Mouse (Mus musculus) liver, postnatal 0 days (tissue): ENCODE measurements around the gene Pbxip1. TPM values are rescaled to one million over a fixed set of nuclear protein-coding genes. Genes with fewer than 3 reads are reported as not detected.

Experiments used
- ATAC-seq: fragments of 200-750 bp; cut with Nextera tagmentation; 2 replicates; pipeline ENCODE4 v1.8.0; 2017; ENCODE audit warnings: mild to moderate bottlenecking, moderate library complexity
- DNase-seq: peaks from one replicate; pipeline ENCODE4 v3.0.0-alpha.2; 2016
- H3K27ac ChIP-seq: fragments of 300-500 bp; sonication (generic); 2 replicates; pipeline ENCODE4 v1.5.1; 2014; ENCODE audit warnings: antibody characterized with exemption, moderate library complexity, mild to moderate bottlenecking, low read depth
- H3K27me3 ChIP-seq: fragments of 300-500 bp; sonication (generic); 2 replicates; pipeline ENCODE4 v1.6.1; 2014; ENCODE audit warnings: low read length, control low read depth, mixed read lengths; ENCODE audit not compliant: insufficient read depth
- H3K36me3 ChIP-seq: fragments of 300-500 bp; sonication (generic); replicated peaks from 2 replicates; pipeline ENCODE4 v1.6.1; 2014; ENCODE audit warnings: mild to moderate bottlenecking, control low read depth, low read length, moderate library complexity, mixed read lengths; ENCODE audit not compliant: insufficient read depth
- H3K4me1 ChIP-seq: fragments of 300-500 bp; sonication (generic); 2 replicates; pipeline ENCODE4 v1.6.1; 2014; ENCODE audit warnings: antibody characterized with exemption, mild to moderate bottlenecking, control low read depth; ENCODE audit not compliant: insufficient read depth
- H3K4me2 ChIP-seq: fragments of 300-500 bp; sonication (generic); 2 replicates; pipeline ENCODE4 v1.6.1; 2014; ENCODE audit warnings: low read depth, mild to moderate bottlenecking, low read length, moderate library complexity, mixed read lengths
- H3K4me3 ChIP-seq: fragments of 300-500 bp; sonication (generic); 2 replicates; pipeline ENCODE4 v1.5.1; 2014; ENCODE audit warnings: low read depth, low read length
- H3K9ac ChIP-seq: fragments of 300-500 bp; sonication (generic); replicated peaks from 2 replicates; pipeline ENCODE4 v1.6.1; 2014; ENCODE audit warnings: mild to moderate bottlenecking, moderate library complexity
- H3K9me3 ChIP-seq: fragments of 300-500 bp; sonication (generic); 2 replicates; pipeline ENCODE4 v1.6.1; 2016; ENCODE audit warnings: mild to moderate bottlenecking, control low read depth, low read length, mixed read lengths
- CTCF ChIP-seq: sonication (generic); IDR thresholded peaks from 2 replicates; pipeline ENCODE4 v1.5.1; 2016; ENCODE audit warnings: antibody characterized with exemption, low read depth
- EP300 ChIP-seq: IDR thresholded peaks from 2 replicates; pipeline ENCODE4 v1.6.1; 2016; ENCODE audit warnings: antibody characterized with exemption, low read depth, mild to moderate bottlenecking
- WGBS: fragments of 180-500 bp; shearing (Covaris S2); extraction: QIAGEN DNeasy Blood & Tissue Kit; methylation state at CpG from one replicate; pipeline ENCODE4 v1.1.7; 2014; ENCODE audit not compliant: insufficient replicate concordance; 5-methylcytosine and 5-hydroxymethylcytosine counted together
- polyA plus RNA-seq: library from polyadenylated mRNA; unstranded; fragments of >200 nt; fragmentation: Nextera tagmentation; extraction: Ambion mirVana; gene quantifications from 2 replicates; pipeline ENCODE4 v1.2.1, GENCODE M21; 2015

Pbxip1 gene
- polyA plus RNA-seq, 1 experiment from 2014 or later, result 9.4 TPM

GRCm38 (mm10) chr3:89394894-89395256, 41.6 kb upstream of the Pbxip1 start:
- H3K4me1 ChIP-seq, result peaks cover 51% of the 10 kb centered on the region
- H3K36me3 ChIP-seq, result no peaks in the 10 kb centered on the region
- no peaks in the 10 kb centered on the region for H3K9me3 ChIP-seq
- peak overlapping the region; percentile 100 for H3K4me2 ChIP-seq
- peak; percentile 84 for DNase-seq
- TF ChIP-seq EP300 (peak; percentile 39; the same call in 1 of the 2 replicates), CTCF (no peak)
- ATAC-seq, result peak; percentile 30
- H3K9ac ChIP-seq, result peak overlapping the region; percentile 79
- peak overlapping the region; percentile 99 for H3K27ac ChIP-seq
- peaks cover 12% of the 10 kb centered on the region for H3K27me3 ChIP-seq
- WGBS, result 2% methylated on average over 12 of the region's 12 CpGs
- H3K4me3 ChIP-seq, result peak overlapping the region; percentile 78

GRCm38 (mm10) chr3:89395419-89395805, 41.1 kb upstream of the Pbxip1 start:
- no peaks in the 10 kb centered on the region for H3K9me3 ChIP-seq
- H3K4me2 ChIP-seq, result peak overlapping the region; percentile 100
- DNase-seq, result no peak
- peak overlapping the region; percentile 78 for H3K4me3 ChIP-seq
- peaks cover 46% of the 10 kb centered on the region for H3K4me1 ChIP-seq
- TF ChIP-seq CTCF (no peak), EP300 (no peak)
- no peaks in the 10 kb centered on the region for H3K36me3 ChIP-seq
- WGBS, result 4% methylated on average over 10 of the region's 10 CpGs
- peaks cover 12% of the 10 kb centered on the region for H3K27me3 ChIP-seq
- H3K9ac ChIP-seq, result peak overlapping the region; percentile 79
- no peak for ATAC-seq
- peak overlapping the region; percentile 99 for H3K27ac ChIP-seq

- H3K27ac ChIP-seq, result peak overlapping the region; percentile 48; the same call in 1 of the 2 replicates
- no peak for TF ChIP-seq EP300
- TF ChIP-seq CTCF, result peak; percentile 94
- WGBS, result under 1% methylated on average over 36 of the region's 44 CpGs
- peak overlapping the region; percentile 79 for H3K9ac ChIP-seq
- H3K9me3 ChIP-seq, result no peaks in the 10 kb centered on the region
- H3K27me3 ChIP-seq, result peaks cover 12% of the 10 kb centered on the region
- no peak for ATAC-seq
- peak overlapping the region; percentile 78 for H3K4me3 ChIP-seq
- H3K4me1 ChIP-seq, result peaks cover 40% of the 10 kb centered on the region
- peak; percentile 67 for DNase-seq
- H3K4me2 ChIP-seq, result peak overlapping the region; percentile 100
- no peaks in the 10 kb centered on the region for H3K36me3 ChIP-seq
Observed at GRCm38 (mm10) chr3:89395806-89396653, 40.5 kb upstream of the Pbxip1 start.

GRCm38 (mm10) chr3:89396654-89397005, 39.9 kb upstream of the Pbxip1 start:
- peak overlapping the region; percentile 48; the same call in 1 of the 2 replicates for H3K27ac ChIP-seq
- 4% methylated on average over 4 of the region's 4 CpGs for WGBS
- no peak for ATAC-seq
- H3K4me2 ChIP-seq, result peak overlapping the region; percentile 100
- H3K9ac ChIP-seq, result peak overlapping the region; percentile 79
- H3K9me3 ChIP-seq, result no peaks in the 10 kb centered on the region
- DNase-seq, result no peak
- peaks cover 12% of the 10 kb centered on the region for H3K27me3 ChIP-seq
- H3K36me3 ChIP-seq, result 0 out of 2 replicates have a peak, but pooled peaks cover 4% of the 10 kb centered on the region
- peaks cover 34% of the 10 kb centered on the region for H3K4me1 ChIP-seq
- H3K4me3 ChIP-seq, result peak overlapping the region; percentile 78
- no peak for TF ChIP-seq EP300
- TF ChIP-seq CTCF, result no peak

GRCm38 (mm10) chr3:89401329-89401728, 35.2 kb upstream of the Pbxip1 start:
- WGBS, result 84% methylated on average over 7 of the region's 7 CpGs
- TF ChIP-seq EP300 (no peak), CTCF (no peak)
- Histone ChIP-seq H3K4me2 (no peak overlapping the region), H3K27ac (no peak overlapping the region), H3K9me3 (no peaks in the 10 kb centered on the region), H3K4me1 (peaks cover 11% of the 10 kb centered on the region), H3K9ac (no peak overlapping the region), H3K27me3 (no peaks in the 10 kb centered on the region), H3K4me3 (no peak overlapping the region), H3K36me3 (peaks cover 38% of the 10 kb centered on the region)
- DNase-seq, result no peak
- ATAC-seq, result no peak

GRCm38 (mm10) chr3:89402693-89403092, 33.8 kb upstream of the Pbxip1 start, which contains the start of gene Lenep:
Gene Lenep (minus strand): TSS chr3:89402793.
- no peaks in the 10 kb centered on the region for H3K9me3 ChIP-seq
- no peak within 1 kb of the TSS for H3K4me2 ChIP-seq
- WGBS, result 79% methylated on average over 5 of the region's 5 CpGs
- no peak within 1 kb of the TSS for H3K4me3 ChIP-seq
- TF ChIP-seq EP300, result no peak
- no peak for TF ChIP-seq CTCF
- H3K36me3 ChIP-seq, result peaks cover 42% of the 10 kb centered on the region
- peaks cover 5% of the 10 kb centered on the region; the same call in 1 of the 2 replicates for H3K4me1 ChIP-seq
- no peak within 1 kb of the TSS for H3K27ac ChIP-seq
- no peak within 1 kb of the TSS for H3K9ac ChIP-seq
- ATAC-seq, result no peak
- DNase-seq, result no peak
- no peaks in the 10 kb centered on the region for H3K27me3 ChIP-seq
